Mouse (Mus musculus) CH12.LX (cell line): Measurements from ENCODE around the gene Arhgef17. TPM values are rescaled to one million over a fixed set of nuclear protein-coding genes. Genes with fewer than 3 reads are reported as not detected.

Experiments
- DNase-seq: peaks from one replicate; pipeline ENCODE4 v3.0.0-alpha.2; 2013; ENCODE audit errors: extremely low read depth
- H3K27ac ChIP-seq: 2 replicates; pipeline ENCODE4 v1.5.1; 2012; ENCODE audit warnings: low read depth, mild to moderate bottlenecking, control low read depth, moderate library complexity; ENCODE audit not compliant: insufficient read depth
- H3K27me3 ChIP-seq: replicated peaks from 2 replicates; pipeline ENCODE3; 2012; ENCODE audit warnings: inconsistent platforms
- H3K36me3 ChIP-seq, 2 experiments: replicated peaks in 1 of 2; 2 replicates each; pipeline versions ENCODE3 to v1.6.1; 2012; ENCODE audit warnings: inconsistent platforms in 1 of 2, low read length in 1 of 2, mild to moderate bottlenecking in 1 of 2, mixed read lengths in 1 of 2, moderate library complexity in 1 of 2; ENCODE audit not compliant: control insufficient read depth in 1 of 2, insufficient read depth in 1 of 2
- H3K4me1 ChIP-seq, 2 experiments: 2 replicates each; pipeline ENCODE4 v1.6.1; 2012; ENCODE audit warnings: inconsistent platforms in 1 of 2, moderate library complexity in 1 of 2; ENCODE audit not compliant: insufficient read depth in 2 of 2, control insufficient read depth in 1 of 2
- H3K4me2 ChIP-seq: 2 replicates; pipeline ENCODE4 v1.6.1; 2012; ENCODE audit warnings: low read depth, mild to moderate bottlenecking, control low read depth; ENCODE audit not compliant: poor library complexity, insufficient read depth, severe bottlenecking
- H3K4me3 ChIP-seq, 3 experiments: fragments of 150-350 bp in 1 of 3; sonication (generic) in 1 of 3; replicated peaks in 1 of 3; 2 replicates each; pipeline versions ENCODE3 to v1.5.1; 2011 to 2012; ENCODE audit warnings: low read depth in 2 of 3, low read length in 2 of 3, mild to moderate bottlenecking in 2 of 3, moderate library complexity in 2 of 3, control low read depth in 1 of 3, improper control_type of control experiment in 1 of 3, inconsistent platforms in 1 of 3, mixed read lengths in 1 of 3; ENCODE audit not compliant: poor library complexity in 1 of 3
- H3K79me2 ChIP-seq: replicated peaks from 2 replicates; pipeline ENCODE4 v1.6.1; 2012; ENCODE audit warnings: mild to moderate bottlenecking, moderate library complexity; ENCODE audit not compliant: control insufficient read depth, poor library complexity, insufficient read depth, severe bottlenecking; ENCODE audit errors: extremely low read depth
- H3K9ac ChIP-seq: 2 replicates; pipeline ENCODE4 v1.6.1; 2012; ENCODE audit warnings: low read depth, mild to moderate bottlenecking, control low read depth, moderate library complexity; ENCODE audit not compliant: insufficient read depth
- H3K9me3 ChIP-seq: replicated peaks from 2 replicates; pipeline ENCODE3; 2012; ENCODE audit warnings: low read length, inconsistent platforms, mixed read lengths
- BHLHE40 ChIP-seq: IDR thresholded peaks from 2 replicates; pipeline ENCODE4 v1.6.1; 2011; ENCODE audit warnings: mild to moderate bottlenecking, low read depth, low read length, improper control_type of control experiment
- CHD1 ChIP-seq: IDR thresholded peaks from 2 replicates; pipeline ENCODE4 v1.6.1; 2012; ENCODE audit warnings: low read depth, low read length, improper control_type of control experiment, inconsistent platforms
- CTCF ChIP-seq, 2 experiments: IDR thresholded peaks in 1 of 2; conservative IDR thresholded peaks in 1 of 2; 2 replicates each; pipeline ENCODE4 v1.5.1; 2011 to 2012; ENCODE audit warnings: low read depth in 2 of 2, low read length in 2 of 2, improper control_type of control experiment in 1 of 2, inconsistent platforms in 1 of 2, mild to moderate bottlenecking in 1 of 2, moderate library complexity in 1 of 2
- E2F4 ChIP-seq: IDR thresholded peaks from 2 replicates; pipeline ENCODE4 v1.6.1; 2011; ENCODE audit warnings: low read depth, low read length, improper control_type of control experiment; ENCODE audit not compliant: insufficient replicate concordance
- ELF1 ChIP-seq: IDR thresholded peaks from 2 replicates; pipeline ENCODE4 v1.6.1; 2014; ENCODE audit warnings: low read depth, mild to moderate bottlenecking, inconsistent platforms, low read length, improper control_type of control experiment
- EP300 ChIP-seq: IDR thresholded peaks from 2 replicates; pipeline ENCODE4 v1.6.1; 2011; ENCODE audit warnings: low read length, improper control_type of control experiment
- ETS1 ChIP-seq: conservative IDR thresholded peaks from 2 replicates; pipeline ENCODE4 v1.6.1; 2012; ENCODE audit warnings: low read depth, mild to moderate bottlenecking, inconsistent platforms, low read length, improper control_type of control experiment, moderate library complexity
- GABPA ChIP-seq: IDR thresholded peaks from 2 replicates; pipeline ENCODE4 v1.6.1; 2012; ENCODE audit warnings: low read depth, low read length, improper control_type of control experiment, inconsistent platforms; ENCODE audit not compliant: insufficient replicate concordance
- HCFC1 ChIP-seq: IDR thresholded peaks from 2 replicates; pipeline ENCODE4 v1.6.1; 2012; ENCODE audit warnings: low read depth, mild to moderate bottlenecking, inconsistent platforms, low read length, improper control_type of control experiment
- IRF4 ChIP-seq: IDR thresholded peaks from 2 replicates; pipeline ENCODE4 v1.6.1; 2014; ENCODE audit warnings: low read depth, mild to moderate bottlenecking, inconsistent platforms, low read length, improper control_type of control experiment
- JUN ChIP-seq: IDR thresholded peaks from 2 replicates; pipeline ENCODE4 v1.6.1; 2011; ENCODE audit warnings: low read depth, mild to moderate bottlenecking, low read length, improper control_type of control experiment, moderate library complexity; ENCODE audit not compliant: insufficient read depth
- MAFK ChIP-seq: IDR thresholded peaks from 2 replicates; pipeline ENCODE4 v1.6.1; 2011; ENCODE audit warnings: low read length, improper control_type of control experiment; ENCODE audit not compliant: insufficient replicate concordance
- MAZ ChIP-seq: IDR thresholded peaks from 2 replicates; pipeline ENCODE4 v1.6.1; 2012; ENCODE audit warnings: low read depth, mild to moderate bottlenecking, inconsistent platforms, low read length, improper control_type of control experiment, moderate library complexity
- MEF2A ChIP-seq: IDR thresholded peaks from 2 replicates; pipeline ENCODE4 v1.6.1; 2014; ENCODE audit warnings: low read depth, mild to moderate bottlenecking, inconsistent platforms, low read length, improper control_type of control experiment, borderline replicate concordance
- MXI1 ChIP-seq: IDR thresholded peaks from 2 replicates; pipeline ENCODE4 v1.6.1; 2011; ENCODE audit warnings: mild to moderate bottlenecking, low read depth, low read length, improper control_type of control experiment
- MYC ChIP-seq: IDR thresholded peaks from 2 replicates; pipeline ENCODE4 v1.6.1; 2011; ENCODE audit warnings: low read depth, mild to moderate bottlenecking, improper control_type of control experiment, low read length
- NELFE ChIP-seq: IDR thresholded peaks from 2 replicates; pipeline ENCODE4 v1.6.1; 2011; ENCODE audit warnings: low read depth, low read length, improper control_type of control experiment
- NRF1 ChIP-seq: IDR thresholded peaks from 2 replicates; pipeline ENCODE4 v1.6.1; 2014; ENCODE audit warnings: low read depth, mild to moderate bottlenecking, inconsistent platforms, low read length, improper control_type of control experiment, moderate library complexity
- POLR2A ChIP-seq: IDR thresholded peaks from 2 replicates; pipeline ENCODE4 v1.6.1; 2011; ENCODE audit warnings: low read depth, mild to moderate bottlenecking, improper control_type of control experiment, low read length
- RAD21 ChIP-seq: IDR thresholded peaks from 2 replicates; pipeline ENCODE4 v1.6.1; 2011; ENCODE audit warnings: low read depth, mild to moderate bottlenecking, low read length, improper control_type of control experiment, moderate library complexity
- RCOR1 ChIP-seq: conservative IDR thresholded peaks from 2 replicates; pipeline ENCODE4 v1.6.1; 2012; ENCODE audit warnings: low read depth, mild to moderate bottlenecking, inconsistent platforms, low read length, improper control_type of control experiment
- SIN3A ChIP-seq: IDR thresholded peaks from 2 replicates; pipeline ENCODE4 v1.6.1; 2012; ENCODE audit warnings: low read length, improper control_type of control experiment, inconsistent platforms
- SMC3 ChIP-seq: IDR thresholded peaks from 2 replicates; pipeline ENCODE4 v1.6.1; 2011; ENCODE audit warnings: low read depth, low read length, improper control_type of control experiment
- TBP ChIP-seq: conservative IDR thresholded peaks from 2 replicates; pipeline ENCODE4 v1.6.1; 2011; ENCODE audit warnings: low read depth, low read length, improper control_type of control experiment
- TCF12 ChIP-seq: IDR thresholded peaks from 2 replicates; pipeline ENCODE4 v1.6.1; 2014; ENCODE audit warnings: low read depth, mild to moderate bottlenecking, inconsistent platforms, low read length, improper control_type of control experiment
- USF1 ChIP-seq: IDR thresholded peaks from 2 replicates; pipeline ENCODE4 v1.6.1; 2014; ENCODE audit warnings: low read depth, mild to moderate bottlenecking, inconsistent platforms, low read length, improper control_type of control experiment
- USF2 ChIP-seq: conservative IDR thresholded peaks from 2 replicates; pipeline ENCODE4 v1.6.1; 2011; ENCODE audit warnings: low read depth, low read length, improper control_type of control experiment
- ZC3H11A ChIP-seq: IDR thresholded peaks from 2 replicates; pipeline ENCODE4 v1.6.1; 2012; ENCODE audit warnings: low read depth, mild to moderate bottlenecking, inconsistent platforms, low read length, improper control_type of control experiment
- ZKSCAN1 ChIP-seq: IDR thresholded peaks from 2 replicates; pipeline ENCODE4 v1.6.1; 2012; ENCODE audit warnings: low read depth, inconsistent platforms, low read length, improper control_type of control experiment, borderline replicate concordance
- ZNF384 ChIP-seq: IDR thresholded peaks from 2 replicates; pipeline ENCODE4 v1.6.1; 2012; ENCODE audit warnings: low read depth, low read length, improper control_type of control experiment, inconsistent platforms
- dilution Hi-C: fragments of 300-500 bp; cut with MboI; formaldehyde crosslinking; loops from 2 replicates; pipeline ENCODE4 v1.14.3; 2020; ENCODE audit warnings: low sequenced_read_pairs; ENCODE audit not compliant: extremely low pct_unique_long_range_greater_than_20kb, extremely low pct_ligation_motif_present
- in situ Hi-C: fragments of 300-500 bp; cut with MboI; formaldehyde crosslinking; loops from 3 replicates; pipeline ENCODE4 v1.14.3; 2019; ENCODE audit warnings: low sequenced_read_pairs, low pct_ligation_motif_present, low pct_unique_long_range_greater_than_20kb, mixed read lengths
- polyA plus RNA-seq: library from polyadenylated mRNA; unstranded; fragments of >175 nt; gene quantifications from 2 replicates; pipeline ENCODE4 v1.2.1, GENCODE M21; 2012; ENCODE audit warnings: low read depth; ENCODE audit not compliant: insufficient read length
- total RNA-seq, 2 experiments: library from RNA; depleted of rRNA; stranded (reverse); fragments of 300-350 nt in 1 of 2; fragments of >200 nt in 1 of 2; gene quantifications; 2 replicates each; pipeline ENCODE4 v1.2.3; 2012 to 2014

Arhgef17 gene
- total and polyA plus RNA-seq, 3 experiments = 2.3 to 6.7 (median 5.6) TPM

DNA sequence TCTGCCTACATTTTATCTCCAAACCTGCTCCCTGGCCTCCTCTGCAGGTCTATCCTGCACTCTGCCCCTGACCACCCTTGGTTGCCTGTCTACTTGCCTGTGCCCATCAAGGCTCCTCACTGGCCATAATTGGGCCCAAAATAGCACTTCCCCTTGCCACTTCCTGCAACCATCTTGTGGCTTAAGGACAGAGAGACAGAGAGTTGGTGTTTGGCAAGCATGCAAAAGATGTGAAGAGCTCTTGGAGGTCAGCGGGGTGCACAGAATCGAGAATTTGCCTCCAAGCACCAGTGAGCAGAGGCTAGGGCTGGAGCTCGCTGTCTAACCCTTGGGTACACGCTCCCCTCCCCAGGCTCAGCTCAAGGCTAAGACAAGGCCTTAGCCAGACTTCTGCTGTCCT is 63.4 kb downstream of the Arhgef17 start (continued):
- TF ChIP-seq TCF12 = peak; percentile 46; the same call in 1 of the 2 replicates
- no peak for TF ChIP-seq ETS1
- peak; percentile 52; the same call in 1 of the 2 replicates for TF ChIP-seq MAZ
- no peak for TF ChIP-seq MAFK
- no peak for TF ChIP-seq E2F4
- TF ChIP-seq CHD1 = no peak
- TF ChIP-seq EP300 = no peak
- TF ChIP-seq MYC = 0 out of 2 replicates have a peak, but pooled peaks have one; percentile 23
- no peak for TF ChIP-seq GABPA
- TF ChIP-seq ZKSCAN1 = no peak
- no peak for TF ChIP-seq ZNF384
- 0 out of 2 replicates have a peak, but pooled peaks have one; percentile 18 for TF ChIP-seq SIN3A
- TF ChIP-seq ELF1 = peak; percentile 68
- 0 out of 4 replicates have a peak, but pooled peaks of 1 of the 2 experiments have one; percentile 5 for TF ChIP-seq CTCF (conservative IDR thresholded peaks at IDR 0.05 in 1 of 2, IDR thresholded peaks at IDR 0.05 in 1 of 2; ENCODE audit: low read depth in 2 of 2, low read length in 2 of 2)
- TF ChIP-seq RCOR1 = 0 out of 2 replicates have a peak, but pooled peaks have one; percentile 34
- TF ChIP-seq USF2 = no peak
- TF ChIP-seq MEF2A = peak; percentile 93
- TF ChIP-seq MXI1 = no peak
- no peak for TF ChIP-seq ZC3H11A
- peak; percentile 33 for TF ChIP-seq HCFC1
- TF ChIP-seq POLR2A = no peak

DNA sequence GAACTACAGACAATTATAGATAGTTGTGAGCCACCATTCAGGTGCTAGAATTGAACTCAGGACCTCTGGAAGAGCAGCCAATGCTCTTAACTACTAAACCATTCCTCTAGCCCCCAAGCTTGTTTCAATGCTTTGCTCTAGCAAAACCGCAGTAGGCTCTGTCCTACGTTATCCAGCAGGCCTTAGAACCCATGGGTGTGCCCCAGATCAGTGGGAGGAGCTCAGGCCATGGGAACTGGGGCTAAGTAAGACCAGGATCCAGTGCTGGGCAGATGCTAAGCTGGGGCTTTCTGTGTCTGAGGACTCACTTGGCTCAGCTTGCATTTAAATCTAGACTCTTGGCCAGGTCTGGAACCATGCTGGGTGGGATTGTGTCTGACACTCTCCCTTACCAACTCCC is 64.3 kb downstream of the Arhgef17 start:
- no peak for TF ChIP-seq JUN
- no peak for TF ChIP-seq IRF4
- TF ChIP-seq POLR2A = no peak
- TF ChIP-seq HCFC1 = no peak
- no peak for TF ChIP-seq SIN3A
- no peak for TF ChIP-seq BHLHE40
- TF ChIP-seq SMC3 = no peak
- no peak for TF ChIP-seq CTCF (conservative IDR thresholded peaks at IDR 0.05 in 1 of 2, IDR thresholded peaks at IDR 0.05 in 1 of 2; ENCODE audit: low read depth in 2 of 2, low read length in 2 of 2)
- no peak for TF ChIP-seq NELFE
- TF ChIP-seq MEF2A = no peak
- TF ChIP-seq USF1 = no peak
- no peak for TF ChIP-seq TBP
- no peak for TF ChIP-seq NRF1
- no peak for TF ChIP-seq MYC
- no peak for TF ChIP-seq RAD21
- no peak for DNase-seq
- dilution Hi-C loops = no loop called here

More for the DNA sequence above, 64.3 kb downstream of the Arhgef17 start:
- H3K79me2 ChIP-seq = 0 out of 2 replicates have a peak, but pooled peaks cover 2% of the 10 kb centered on the region
- H3K4me2 ChIP-seq = no peak overlapping the region
- H3K9me3 ChIP-seq = no peaks in the 10 kb centered on the region
- no peak overlapping the region for H3K9ac ChIP-seq
- no peak overlapping the region for H3K4me3 ChIP-seq
- H3K36me3 ChIP-seq = peaks cover under 1 to 8% of the 10 kb centered on the region in 2 experiments
- peak overlapping the region; percentile 87; the same call in 1 of the 2 replicates for H3K27ac ChIP-seq
- peaks cover 37 to 54% of the 10 kb centered on the region in 2 experiments for H3K4me1 ChIP-seq
- no peaks in the 10 kb centered on the region for H3K27me3 ChIP-seq
- in situ Hi-C loops = no loop called here
